Mouse (Mus musculus): ENCODE results near the gene Olfr1361. TPM values are rescaled to one million over a fixed set of nuclear protein-coding genes. Genes with fewer than 3 reads are reported as not detected.

Olfr1361 gene
- not detected in 2 replicates for polyA plus RNA-seq (2012; rRNA removed)

DNA sequence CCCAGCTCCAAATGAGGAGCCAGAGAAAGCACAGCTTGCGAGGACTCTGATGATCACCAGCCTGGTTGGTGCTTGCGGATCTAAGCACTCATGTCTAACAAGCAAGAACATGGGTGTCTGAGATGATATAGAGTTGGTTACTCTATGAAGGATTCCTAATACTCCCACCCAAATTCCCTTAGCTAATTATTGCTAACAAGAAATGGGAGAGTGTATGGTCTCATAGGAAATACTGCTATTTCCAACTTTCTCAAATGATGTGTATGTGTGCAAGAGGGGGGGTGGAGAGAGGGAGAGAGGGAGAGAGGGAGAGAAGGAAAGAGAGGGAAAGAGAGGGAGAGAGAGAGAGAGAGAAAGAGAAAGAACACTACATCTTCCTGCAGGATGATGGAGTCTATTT is at the start of gene Olfr1361:
Olfr1361 (minus strand) TSS at position 101 of the 400 bp plus-strand sequence.

DNA sequence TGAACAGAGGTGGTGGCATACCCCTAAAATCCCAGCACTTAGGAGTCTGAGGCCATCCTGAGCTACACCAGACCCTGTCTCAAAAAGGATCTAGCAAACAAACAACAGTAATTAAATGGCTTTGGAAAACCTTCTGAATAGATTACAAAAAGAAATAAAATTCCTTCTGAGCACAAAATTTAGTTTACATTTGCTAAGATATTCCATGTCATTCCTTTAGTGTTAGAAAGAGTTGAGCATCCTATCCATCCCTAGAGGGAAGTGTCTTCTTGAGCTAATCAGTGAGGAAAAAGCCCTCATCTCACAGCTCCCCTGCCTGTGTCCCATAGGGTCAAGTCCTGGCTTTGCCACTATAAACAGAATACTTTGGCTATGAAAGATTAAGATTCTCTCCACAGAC is 34.6 kb upstream of the Olfr1361 start, which contains the start of gene Olfr1359:
Olfr1359 (plus strand) TSS at position 301 of the 400 bp plus-strand sequence.

DNA sequence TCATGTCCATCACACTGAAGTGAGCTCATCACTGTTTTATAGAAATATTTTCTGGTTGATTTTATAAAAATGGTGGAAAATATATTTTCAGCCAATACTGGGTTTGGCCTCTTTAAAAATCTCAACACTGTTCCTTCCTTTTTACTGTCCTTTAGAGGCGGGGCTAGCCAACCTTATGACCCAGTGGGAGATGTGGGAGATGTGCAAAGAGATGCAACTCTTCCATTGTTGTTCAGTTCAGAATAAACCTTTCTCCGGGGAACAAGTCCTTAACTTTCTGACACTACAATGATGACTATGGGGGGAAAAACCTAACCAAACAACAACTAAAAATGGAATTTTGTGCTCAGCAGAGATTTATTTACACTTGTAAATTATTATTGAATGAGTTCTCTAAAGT is 14.1 kb upstream of the Olfr1361 start, which contains the start of gene Olfr1360:
Olfr1360 (minus strand) TSS at position 101 of the 400 bp plus-strand sequence.

DNA sequence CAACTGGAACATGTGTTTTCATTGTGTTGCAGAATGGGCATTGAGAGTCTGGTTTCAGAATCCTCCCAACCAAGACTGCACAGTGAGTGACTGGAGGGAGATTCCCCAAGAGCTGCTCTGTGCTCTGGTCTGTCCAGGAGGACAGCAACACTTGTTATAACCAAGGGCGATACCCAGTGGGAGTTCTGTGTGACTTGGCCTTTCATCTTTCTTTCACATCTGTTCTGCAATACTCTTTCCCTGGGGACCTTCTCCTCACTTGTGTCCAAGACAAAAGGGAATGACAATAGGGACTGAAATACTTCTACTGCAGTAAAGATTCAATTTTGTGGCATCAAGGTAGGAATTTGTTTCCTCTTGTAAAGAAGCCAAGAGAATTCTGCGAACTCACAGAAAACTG is 20.8 kb downstream of the Olfr1361 start, which contains the start of gene Olfr11:
Olfr11 (minus strand) TSS at position 101 of the 400 bp plus-strand sequence.

DNA sequence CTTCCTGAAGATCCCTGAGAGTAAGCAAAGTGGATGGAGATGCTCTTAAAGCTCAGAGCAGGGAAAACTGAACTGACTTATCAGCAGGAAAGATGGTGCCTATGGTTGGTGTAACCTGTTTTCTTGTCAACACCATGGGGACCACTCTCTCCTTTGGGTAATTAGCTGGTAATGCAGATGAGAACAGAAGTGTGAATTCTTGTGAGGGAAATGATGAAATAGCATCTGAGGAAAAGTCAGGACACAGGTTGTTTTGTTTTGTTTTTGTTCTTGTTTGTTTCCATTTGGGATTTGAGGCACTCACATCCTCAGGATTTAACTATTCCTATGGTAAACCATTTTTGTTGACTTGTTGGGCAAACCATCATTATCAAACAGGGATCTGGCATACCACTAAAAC is 49.3 kb downstream of the Olfr1361 start, which contains the start of gene Olfr1362:
Olfr1362 (minus strand) TSS at position 101 of the 400 bp plus-strand sequence.

Other genes with a start within 250 kb of the Olfr1361 start
- gene Pgbd1, start 222.3 kb downstream of the Olfr1361 start, polyA plus RNA-seq (2012; rRNA removed), result 0.76 and 0.79 TPM in 2 replicates
- gene Zscan26, start 209.7 kb downstream of the Olfr1361 start, polyA plus RNA-seq (2012; rRNA removed), result 22.7 and 24.7 TPM in 2 replicates
- gene Nkapl, start 194.9 kb downstream of the Olfr1361 start, polyA plus RNA-seq (2012; rRNA removed), result 0.24 and 0.43 TPM in 2 replicates
- gene Zkscan4, start 184.5 kb downstream of the Olfr1361 start, polyA plus RNA-seq (2012; rRNA removed), result 0.22 and 0.26 TPM in 2 replicates
- gene Gm10065, start 183.9 kb downstream of the Olfr1361 start, polyA plus RNA-seq (2012; rRNA removed), result not detected in 2 replicates
- 0.34 and 0.50 TPM in 2 replicates for gene AK157302, start 168.2 kb downstream of the Olfr1361 start, polyA plus RNA-seq (2012; rRNA removed)
- 5.1 and 11.2 TPM in 2 replicates for gene Gm11273, start 162.0 kb downstream of the Olfr1361 start, polyA plus RNA-seq (2012; rRNA removed)
- 2.0 and 2.3 TPM in 2 replicates for gene Zkscan8, start 132.3 kb downstream of the Olfr1361 start, polyA plus RNA-seq (2012; rRNA removed)
- gene Olfr1366, start 120.6 kb downstream of the Olfr1361 start, polyA plus RNA-seq (2012; rRNA removed), result not detected in 2 replicates
- gene Olfr1535, start 103.5 kb downstream of the Olfr1361 start, polyA plus RNA-seq (2012; rRNA removed), result not detected in 2 replicates
- gene Olfr1364, start 81.6 kb downstream of the Olfr1361 start, polyA plus RNA-seq (2012; rRNA removed), result not detected in 2 replicates
- gene Olfr1362, start 49.4 kb downstream of the Olfr1361 start, polyA plus RNA-seq (2012; rRNA removed), result not detected in 2 replicates
- not detected in 2 replicates for gene Olfr11, start 20.9 kb downstream of the Olfr1361 start, polyA plus RNA-seq (2012; rRNA removed)
- gene Olfr1360, start 14.0 kb upstream of the Olfr1361 start, polyA plus RNA-seq (2012; rRNA removed), result not detected in 2 replicates
- not detected in 2 replicates for gene Olfr1359, start 34.7 kb upstream of the Olfr1361 start, polyA plus RNA-seq (2012; rRNA removed)
- gene Hist1h2bl, start 52.8 kb upstream of the Olfr1361 start, polyA plus RNA-seq (2012; rRNA removed), result 5.9 and 7.6 TPM in 2 replicates
- gene Hist1h2ai, start 53.0 kb upstream of the Olfr1361 start, polyA plus RNA-seq (2012; rRNA removed), result 1.9 and 2.8 TPM in 2 replicates
- 11.5 and 11.6 TPM in 2 replicates for gene Hist1h3h, start 54.3 kb upstream of the Olfr1361 start, polyA plus RNA-seq (2012; rRNA removed)
- gene Hist1h2bm, start 58.7 kb upstream of the Olfr1361 start, polyA plus RNA-seq (2012; rRNA removed), result 4.9 and 7.3 TPM in 2 replicates
- gene Hist1h4j, start 71.7 kb upstream of the Olfr1361 start, polyA plus RNA-seq (2012; rRNA removed), result 9.1 and 9.2 TPM in 2 replicates
- gene Hist1h4k, start 87.1 kb upstream of the Olfr1361 start, polyA plus RNA-seq (2012; rRNA removed), result 14.1 and 22.0 TPM in 2 replicates
- 17.2 and 18.2 TPM in 2 replicates for gene Hist1h2ak, start 90.4 kb upstream of the Olfr1361 start, polyA plus RNA-seq (2012; rRNA removed)
- 10.0 and 14.8 TPM in 2 replicates for gene Hist1h2bn, start 90.7 kb upstream of the Olfr1361 start, polyA plus RNA-seq (2012; rRNA removed)
- 3.8 and 4.1 TPM in 2 replicates for gene Hist1h1b, start 117.2 kb upstream of the Olfr1361 start, polyA plus RNA-seq (2012; rRNA removed)
- 13.4 and 17.5 TPM in 2 replicates for gene Hist1h3i, start 120.0 kb upstream of the Olfr1361 start, polyA plus RNA-seq (2012; rRNA removed)
- gene Hist1h2an, start 123.8 kb upstream of the Olfr1361 start, polyA plus RNA-seq (2012; rRNA removed), result 3.5 and 4.0 TPM in 2 replicates
- gene Hist1h2bp, start 124.1 kb upstream of the Olfr1361 start, polyA plus RNA-seq (2012; rRNA removed), result 1.2 and 2.5 TPM in 2 replicates
- gene Hist1h2bq, start 146.8 kb upstream of the Olfr1361 start, polyA plus RNA-seq (2012; rRNA removed), result 3.5 and 6.3 TPM in 2 replicates
- not detected in 2 replicates for gene Hist1h2ao, start 147.1 kb upstream of the Olfr1361 start, polyA plus RNA-seq (2012; rRNA removed)
- not detected in 2 replicates for gene Hist1h4m, start 148.4 kb upstream of the Olfr1361 start, polyA plus RNA-seq (2012; rRNA removed)
- 19.1 and 27.0 TPM in 2 replicates for gene Hist1h4n, start 168.8 kb upstream of the Olfr1361 start, polyA plus RNA-seq (2012; rRNA removed)
- 35.2 and 36.1 TPM in 2 replicates for gene Hist1h2ap, start 170.1 kb upstream of the Olfr1361 start, polyA plus RNA-seq (2012; rRNA removed)
- gene Hist1h2br, start 170.4 kb upstream of the Olfr1361 start, polyA plus RNA-seq (2012; rRNA removed), result 2.2 and 6.7 TPM in 2 replicates

All from liver, embryonic 18 days (tissue).